Mouse (Mus musculus): ENCODE measurements at regions not wholly inside any gene's neighbourhood (a gene's known extent, or its start where the extent isn't known, plus 50 kb on each side); places are given as distances from the start of the nearest gene placed in this dataset.

- no peak overlapping the region for H3K4me3 ChIP-seq (replicated peaks; ENCODE audit: insufficient read depth, low read depth, low read length)
- H3K27ac ChIP-seq (ENCODE audit: insufficient read depth, low read length), result no peak overlapping the region
- WGBS, result 64% methylated on average over 4 of the region's 4 CpGs
- TF ChIP-seq POLR2A (IDR thresholded peaks at IDR 0.05; ENCODE audit: borderline replicate concordance, insufficient read depth, low read length), result no peak
- no peak for TF ChIP-seq CTCF (IDR thresholded peaks at IDR 0.05; ENCODE audit: borderline replicate concordance, insufficient read depth, low read depth, low read length)
- no peaks in the 10 kb centered on the region for H3K4me1 ChIP-seq (ENCODE audit: control insufficient read depth, insufficient read depth, low read length)
- DNase-seq, result no peak
- no peaks in the 10 kb centered on the region for H3K27me3 ChIP-seq (ENCODE audit: control insufficient read depth, insufficient read depth, low read length)
Measured at GRCm38 (mm10) chr15:63484217-63484887, 360.6 kb downstream of the Gsdmc2 start.

- TF ChIP-seq POLR2A (IDR thresholded peaks at IDR 0.05; ENCODE audit: borderline replicate concordance, insufficient read depth, low read length) (no peak), CTCF (IDR thresholded peaks at IDR 0.05; ENCODE audit: borderline replicate concordance, insufficient read depth, low read depth, low read length) (no peak)
- Histone ChIP-seq H3K27me3 (ENCODE audit: control insufficient read depth, insufficient read depth, low read length) (no peaks in the 10 kb centered on the region), H3K27ac (ENCODE audit: insufficient read depth, low read length) (no peak overlapping the region), H3K4me1 (ENCODE audit: control insufficient read depth, insufficient read depth, low read length) (no peaks in the 10 kb centered on the region), H3K4me3 (replicated peaks; ENCODE audit: insufficient read depth, low read depth, low read length) (no peak overlapping the region)
- 75% methylated on average over 1 of the region's 1 CpGs for WGBS
- no peak for DNase-seq
Measured at GRCm38 (mm10) chr15:63479270-63479805, 365.6 kb downstream of the Gsdmc2 start.

- no peak for DNase-seq
- 76% methylated on average over 1 of the region's 1 CpGs for WGBS
- H3K4me3 ChIP-seq (replicated peaks; ENCODE audit: insufficient read depth, low read depth, low read length), result no peak overlapping the region
- TF ChIP-seq CTCF (IDR thresholded peaks at IDR 0.05; ENCODE audit: borderline replicate concordance, insufficient read depth, low read depth, low read length) (no peak), POLR2A (IDR thresholded peaks at IDR 0.05; ENCODE audit: borderline replicate concordance, insufficient read depth, low read length) (no peak)
- H3K27ac ChIP-seq (ENCODE audit: insufficient read depth, low read length), result no peak overlapping the region
- no peaks in the 10 kb centered on the region; the same call in 1 of the 2 replicates for H3K27me3 ChIP-seq (ENCODE audit: control insufficient read depth, insufficient read depth, low read length)
- H3K4me1 ChIP-seq (ENCODE audit: control insufficient read depth, insufficient read depth, low read length), result no peaks in the 10 kb centered on the region
Measured at GRCm38 (mm10) chr15:63466916-63467315, 378.1 kb downstream of the Gsdmc2 start.

GRCm38 (mm10) chr15:63452529-63452928 lies 392.4 kb downstream of the Gsdmc2 start:
- Histone ChIP-seq H3K27ac (ENCODE audit: insufficient read depth, low read length) (no peak overlapping the region), H3K4me3 (replicated peaks; ENCODE audit: insufficient read depth, low read depth, low read length) (no peak overlapping the region), H3K4me1 (ENCODE audit: control insufficient read depth, insufficient read depth, low read length) (no peaks in the 10 kb centered on the region), H3K27me3 (ENCODE audit: control insufficient read depth, insufficient read depth, low read length) (no peaks in the 10 kb centered on the region)
- 91% methylated on average over 3 of the region's 3 CpGs for WGBS
- DNase-seq, result no peak
- TF ChIP-seq CTCF (IDR thresholded peaks at IDR 0.05; ENCODE audit: borderline replicate concordance, insufficient read depth, low read depth, low read length) (no peak), POLR2A (IDR thresholded peaks at IDR 0.05; ENCODE audit: borderline replicate concordance, insufficient read depth, low read length) (no peak)

GRCm38 (mm10) chr15:63446288-63446687 lies 398.7 kb downstream of the Gsdmc2 start:
- TF ChIP-seq POLR2A (IDR thresholded peaks at IDR 0.05; ENCODE audit: borderline replicate concordance, insufficient read depth, low read length) (no peak), CTCF (IDR thresholded peaks at IDR 0.05; ENCODE audit: borderline replicate concordance, insufficient read depth, low read depth, low read length) (no peak)
- no peak for DNase-seq
- Histone ChIP-seq H3K4me1 (ENCODE audit: control insufficient read depth, insufficient read depth, low read length) (no peaks in the 10 kb centered on the region), H3K27me3 (ENCODE audit: control insufficient read depth, insufficient read depth, low read length) (no peaks in the 10 kb centered on the region), H3K4me3 (replicated peaks; ENCODE audit: insufficient read depth, low read depth, low read length) (no peak overlapping the region), H3K27ac (ENCODE audit: insufficient read depth, low read length) (no peak overlapping the region)
- 74% methylated on average over 4 of the region's 4 CpGs for WGBS

GRCm38 (mm10) chr15:63445016-63445415 lies 400.0 kb downstream of the Gsdmc2 start:
- Histone ChIP-seq H3K4me3 (replicated peaks; ENCODE audit: insufficient read depth, low read depth, low read length) (no peak overlapping the region), H3K4me1 (ENCODE audit: control insufficient read depth, insufficient read depth, low read length) (no peaks in the 10 kb centered on the region), H3K27me3 (ENCODE audit: control insufficient read depth, insufficient read depth, low read length) (no peaks in the 10 kb centered on the region), H3K27ac (ENCODE audit: insufficient read depth, low read length) (no peak overlapping the region)
- DNase-seq, result no peak
- TF ChIP-seq POLR2A (IDR thresholded peaks at IDR 0.05; ENCODE audit: borderline replicate concordance, insufficient read depth, low read length) (no peak), CTCF (IDR thresholded peaks at IDR 0.05; ENCODE audit: borderline replicate concordance, insufficient read depth, low read depth, low read length) (no peak)
- 90% methylated on average over 4 of the region's 4 CpGs for WGBS

- Histone ChIP-seq H3K4me1 (ENCODE audit: control insufficient read depth, insufficient read depth, low read length) (no peaks in the 10 kb centered on the region), H3K27ac (ENCODE audit: insufficient read depth, low read length) (no peak overlapping the region), H3K27me3 (ENCODE audit: control insufficient read depth, insufficient read depth, low read length) (no peaks in the 10 kb centered on the region), H3K4me3 (replicated peaks; ENCODE audit: insufficient read depth, low read depth, low read length) (no peak overlapping the region)
- 90% methylated on average over 6 of the region's 6 CpGs for WGBS
- TF ChIP-seq CTCF (IDR thresholded peaks at IDR 0.05; ENCODE audit: borderline replicate concordance, insufficient read depth, low read depth, low read length) (no peak), POLR2A (IDR thresholded peaks at IDR 0.05; ENCODE audit: borderline replicate concordance, insufficient read depth, low read length) (no peak)
- no peak for DNase-seq
Measured at GRCm38 (mm10) chr15:63442146-63442780, 402.7 kb downstream of the Gsdmc2 start.

GRCm38 (mm10) chr15:63412649-63413048 lies 432.3 kb downstream of the Gsdmc2 start:
- TF ChIP-seq CTCF (IDR thresholded peaks at IDR 0.05; ENCODE audit: borderline replicate concordance, insufficient read depth, low read depth, low read length) (no peak), POLR2A (IDR thresholded peaks at IDR 0.05; ENCODE audit: borderline replicate concordance, insufficient read depth, low read length) (no peak)
- Histone ChIP-seq H3K4me1 (ENCODE audit: control insufficient read depth, insufficient read depth, low read length) (no peaks in the 10 kb centered on the region), H3K27me3 (ENCODE audit: control insufficient read depth, insufficient read depth, low read length) (no peaks in the 10 kb centered on the region), H3K27ac (ENCODE audit: insufficient read depth, low read length) (no peak overlapping the region), H3K4me3 (replicated peaks; ENCODE audit: insufficient read depth, low read depth, low read length) (no peak overlapping the region)
- DNase-seq, result no peak
- 73% methylated on average over 4 of the region's 4 CpGs for WGBS

Measured in cerebellum, adult 2 months (tissue).